ENCODE assay signal across 24 mouse cellular contexts in genomic region chr2:137493600-137493999, GRCm38 (mm10).
DNase-seq lines count a peak whose midpoint lies in the region; ATAC-seq and TF ChIP-seq lines count a peak whose summit lies in the region.
"Had no signal": no experiment of that assay in that cellular context is flagged by ENCODE, and none has a peak within 500 bp of the region (broad histone marks: within the 10 kb centered on the region; RNA-seq: fewer than 3 reads in every experiment).

No protein-coding gene starts in this region.

- TF ChIP-seq CTCF in Patski (IDR thresholded peaks at IDR 0.05), result no peak

- peak; percentile 83 for DNase-seq in heart, adult 11 months
- no peak for DNase-seq in heart, adult 8-10 months (ENCODE audit: low spot score)
- DNase-seq in lung, postnatal 14 days, result peak; percentile 1
- no peak for DNase-seq in lung, postnatal 4 days
- peak; percentile 84 for DNase-seq in Patski (ENCODE audit: low read depth, low spot score)
- peak; percentile 28 for DNase-seq in skeletal muscle tissue, adult 2 months (ENCODE audit: low read depth, low spot score)
- DNase-seq in yolk sac, embryonic 10.5 days (ENCODE audit: low spot score), result no peak
- DNase-seq: adrenal gland, postnatal 10 days; cerebellum, adult 11 months; cerebellum, adult 8-10 months; embryo, embryonic 11 days; gastrocnemius, adult 2 months; heart, postnatal 4 days had no signal

- no peaks in the 10 kb centered on the region for H3K4me1 ChIP-seq in midbrain, embryonic 15.5 days
- H3K4me1 ChIP-seq: embryonic facial prominence, embryonic 12.5 days; forebrain, embryonic 12.5 days; hindbrain, embryonic 12.5 days had no signal

- peak; percentile 76 for ATAC-seq in Patski
- ATAC-seq in midbrain, embryonic 15.5 days (replicated peaks), result no peak
- ATAC-seq: CD4-positive, CD25-positive, alpha-beta regulatory T cell, adult 4 months; forebrain, embryonic 16.5 days; hindbrain, embryonic 16.5 days; inflammation-experienced regulatory T-cells, adult 6 months; intestine, postnatal 0 days had no signal

- in situ Hi-C loops in Patski (cut with MboI; ENCODE audit: low pct_unique_long_range_greater_than_20kb), result loop anchor here (10.0 kb wide), 1 partner anchor 579 kb away; no protein-coding TSS in a partner anchor

- no peaks in the 10 kb centered on the region for H3K9me3 ChIP-seq in midbrain, embryonic 15.5 days
- H3K9me3 ChIP-seq: embryonic facial prominence, embryonic 12.5 days; forebrain, embryonic 12.5 days; heart, embryonic 13.5 days; hindbrain, embryonic 12.5 days had no signal

- no peaks in the 10 kb centered on the region for H3K27me3 ChIP-seq in Patski
- H3K27me3 ChIP-seq in midbrain, embryonic 15.5 days (replicated peaks), result no peaks in the 10 kb centered on the region
- H3K27me3 ChIP-seq: embryonic facial prominence, embryonic 12.5 days; forebrain, embryonic 12.5 days; heart, embryonic 13.5 days; hindbrain, embryonic 12.5 days had no signal

- CTCF ChIA-PET in Patski (lab: Charles Lee), result interaction anchor here (1.0 kb wide), 1 partner anchor 54 kb away, joined by 3 read pairs; no protein-coding TSS in a partner anchor

- POLR2A ChIA-PET in Patski (lab: Charles Lee), result no interaction called here

- no peak overlapping the region for H3K4me3 ChIP-seq in midbrain, embryonic 15.5 days
- H3K4me3 ChIP-seq: embryonic facial prominence, embryonic 12.5 days; forebrain, embryonic 12.5 days; gastrocnemius, adult 2 months; heart, embryonic 13.5 days; hindbrain, embryonic 12.5 days had no signal

- no peaks in the 10 kb centered on the region for H3K36me3 ChIP-seq in midbrain, embryonic 15.5 days (replicated peaks)
- H3K36me3 ChIP-seq: embryonic facial prominence, embryonic 12.5 days; forebrain, embryonic 12.5 days; G1E; heart, embryonic 13.5 days; hindbrain, embryonic 12.5 days had no signal

- no peak overlapping the region for H3K4me2 ChIP-seq in midbrain, embryonic 15.5 days
- H3K4me2 ChIP-seq: embryonic facial prominence, embryonic 12.5 days; forebrain, embryonic 12.5 days; heart, embryonic 13.5 days; hindbrain, embryonic 12.5 days had no signal

- no peak overlapping the region for H3K9ac ChIP-seq in midbrain, embryonic 15.5 days
- H3K9ac ChIP-seq: embryonic facial prominence, embryonic 12.5 days; forebrain, embryonic 12.5 days; heart, embryonic 13.5 days; hindbrain, embryonic 12.5 days had no signal

- 85% methylated on average over 5 of the region's 5 CpGs for WGBS in midbrain, embryonic 15.5 days

- no peak overlapping the region for H3K27ac ChIP-seq in midbrain, embryonic 15.5 days
- H3K27ac ChIP-seq: embryonic facial prominence, embryonic 12.5 days; forebrain, embryonic 12.5 days; gastrocnemius, adult 2 months; heart, embryonic 13.5 days; hindbrain, embryonic 12.5 days had no signal

Comparison
In these comparisons a context has a peak if more than half of its experiments do, and no peak if none do; other contexts are left out.
1. DNase-seq: peak in heart, adult 11 months (single experiment), lung, postnatal 14 days (single experiment), Patski (single experiment) and skeletal muscle tissue, adult 2 months (single experiment); none in heart, adult 8-10 months (single experiment), lung, postnatal 4 days (0 of 2) and yolk sac, embryonic 10.5 days (single experiment).